Mouse (Mus musculus): ENCODE data around the gene Dnajb14.

- no peak for TF ChIP-seq GATA1 (IDR thresholded peaks at IDR 0.05; ENCODE audit: borderline replicate concordance, low read length)
- TF ChIP-seq FLI1 (IDR thresholded peaks at IDR 0.05; ENCODE audit: low read length) = no peak
Observed at GRCm38 (mm10) chr3:137920594-137920993, 53.1 kb downstream of the Dnajb14 start.

Measured in megakaryocyte, embryonic 14.5 days (primary cell).